Mouse (Mus musculus): ENCODE data around the gene Spred3. TPM values are rescaled to one million over a fixed set of nuclear protein-coding genes. Genes with fewer than 3 reads are reported as not detected.

Gene Spred3
- polyA plus RNA-seq, 1 experiment from 2014 or later, result 5.6 TPM

GRCm38 (mm10) chr7:29124970-29125369 is 45.2 kb downstream of the Spred3 start, which contains the start of gene Ryr1:
TSS of gene Ryr1 (minus strand) at chr7:29125179.
- Histone ChIP-seq H3K36me3 (ENCODE audit: control insufficient read depth, insufficient read depth, low read length) (no peaks in the 10 kb centered on the region), H3K4me3 (ENCODE audit: low read depth, low read length) (peak within 1 kb of the TSS; percentile 32), H3K27ac (ENCODE audit: low read depth, low read length) (no peak within 1 kb of the TSS), H3K9ac (ENCODE audit: low read length) (peak within 1 kb of the TSS; percentile 37), H3K27me3 (ENCODE audit: control insufficient read depth, insufficient read depth, low read length) (no peaks in the 10 kb centered on the region), H3K4me1 (ENCODE audit: control insufficient read depth, insufficient read depth, low read length) (peaks cover 3% of the 10 kb centered on the region; the same call in 1 of the 2 replicates), H3K4me2 (ENCODE audit: low read depth) (peak within 1 kb of the TSS; percentile 68), H3K9me3 (ENCODE audit: control insufficient read depth, low read length) (no peaks in the 10 kb centered on the region)
- 0% methylated on average over 14 of the region's 16 CpGs for WGBS
- DNase-seq (ENCODE audit: low spot score), result peak; percentile 77
- peak; percentile 73; the same call in 1 of the 2 replicates for ATAC-seq (ENCODE audit: insufficient read depth, low FRiP score, low TSS enrichment)

- Histone ChIP-seq H3K9me3 (ENCODE audit: control insufficient read depth, low read length) (no peaks in the 10 kb centered on the region), H3K9ac (ENCODE audit: low read length) (no peak overlapping the region), H3K4me3 (ENCODE audit: low read depth, low read length) (no peak overlapping the region), H3K4me1 (ENCODE audit: control insufficient read depth, insufficient read depth, low read length) (peaks cover 3% of the 10 kb centered on the region; the same call in 1 of the 2 replicates), H3K36me3 (ENCODE audit: control insufficient read depth, insufficient read depth, low read length) (no peaks in the 10 kb centered on the region), H3K27ac (ENCODE audit: low read depth, low read length) (no peak overlapping the region), H3K4me2 (ENCODE audit: low read depth) (no peak overlapping the region), H3K27me3 (ENCODE audit: control insufficient read depth, insufficient read depth, low read length) (no peaks in the 10 kb centered on the region)
- no peak for ATAC-seq (ENCODE audit: insufficient read depth, low FRiP score, low TSS enrichment)
- WGBS, result 44% methylated on average over 5 of the region's 5 CpGs
- DNase-seq (ENCODE audit: low spot score), result no peak
These were observed 46.5 kb downstream of the Spred3 start for GRCm38 (mm10) chr7:29123531-29124358.

- DNase-seq (ENCODE audit: low spot score), result no peak
- Histone ChIP-seq H3K27ac (ENCODE audit: low read depth, low read length) (no peak overlapping the region), H3K4me2 (ENCODE audit: low read depth) (no peak overlapping the region), H3K27me3 (ENCODE audit: control insufficient read depth, insufficient read depth, low read length) (no peaks in the 10 kb centered on the region), H3K36me3 (ENCODE audit: control insufficient read depth, insufficient read depth, low read length) (no peaks in the 10 kb centered on the region), H3K9ac (ENCODE audit: low read length) (no peak overlapping the region), H3K4me3 (ENCODE audit: low read depth, low read length) (no peak overlapping the region), H3K4me1 (ENCODE audit: control insufficient read depth, insufficient read depth, low read length) (peaks cover 3% of the 10 kb centered on the region; the same call in 1 of the 2 replicates), H3K9me3 (ENCODE audit: control insufficient read depth, low read length) (no peaks in the 10 kb centered on the region)
- ATAC-seq (ENCODE audit: insufficient read depth, low FRiP score, low TSS enrichment), result no peak
- WGBS, result 92% methylated on average over 9 of the region's 9 CpGs
These were observed 47.4 kb downstream of the Spred3 start for GRCm38 (mm10) chr7:29122821-29123220.

- ATAC-seq (ENCODE audit: insufficient read depth, low FRiP score, low TSS enrichment), result no peak
- Histone ChIP-seq H3K36me3 (ENCODE audit: control insufficient read depth, insufficient read depth, low read length) (no peaks in the 10 kb centered on the region), H3K4me1 (ENCODE audit: control insufficient read depth, insufficient read depth, low read length) (peaks cover 3% of the 10 kb centered on the region; the same call in 1 of the 2 replicates), H3K4me3 (ENCODE audit: low read depth, low read length) (no peak overlapping the region), H3K27me3 (ENCODE audit: control insufficient read depth, insufficient read depth, low read length) (no peaks in the 10 kb centered on the region), H3K9me3 (ENCODE audit: control insufficient read depth, low read length) (no peaks in the 10 kb centered on the region), H3K4me2 (ENCODE audit: low read depth) (no peak overlapping the region), H3K9ac (ENCODE audit: low read length) (no peak overlapping the region), H3K27ac (ENCODE audit: low read depth, low read length) (no peak overlapping the region)
- 74% methylated on average over 1 of the region's 1 CpGs for WGBS
- DNase-seq (ENCODE audit: low spot score), result no peak
These were observed 50.7 kb downstream of the Spred3 start for GRCm38 (mm10) chr7:29119526-29119925.

GRCm38 (mm10) chr7:29118142-29118851 is 51.9 kb downstream of the Spred3 start:
- no peak for ATAC-seq (ENCODE audit: insufficient read depth, low FRiP score, low TSS enrichment)
- 12% methylated on average over 18 of the region's 18 CpGs for WGBS
- H3K4me2 ChIP-seq (ENCODE audit: low read depth), result no peak overlapping the region

GRCm38 (mm10) chr7:29108992-29109955 is 60.9 kb downstream of the Spred3 start:
- Histone ChIP-seq H3K27ac (ENCODE audit: low read depth, low read length) (no peak overlapping the region), H3K9me3 (ENCODE audit: control insufficient read depth, low read length) (no peaks in the 10 kb centered on the region), H3K36me3 (ENCODE audit: control insufficient read depth, insufficient read depth, low read length) (no peaks in the 10 kb centered on the region), H3K4me3 (ENCODE audit: low read depth, low read length) (0 out of 2 replicates have a peak overlapping the region, but pooled peaks have one; percentile 8), H3K27me3 (ENCODE audit: control insufficient read depth, insufficient read depth, low read length) (no peaks in the 10 kb centered on the region), H3K4me1 (ENCODE audit: control insufficient read depth, insufficient read depth, low read length) (0 out of 2 replicates have a peak, but pooled peaks cover 5% of the 10 kb centered on the region), H3K4me2 (ENCODE audit: low read depth) (peak overlapping the region; percentile 35), H3K9ac (ENCODE audit: low read length) (peak overlapping the region; percentile 41)
- no peak for ATAC-seq (ENCODE audit: insufficient read depth, low FRiP score, low TSS enrichment)
- WGBS, result 29% methylated on average over 38 of the region's 38 CpGs
- DNase-seq (ENCODE audit: low spot score), result peak; percentile 53

More at GRCm38 (mm10) chr7:29118142-29118851, 51.9 kb downstream of the Spred3 start:
- no peak overlapping the region for H3K9ac ChIP-seq (ENCODE audit: low read length)
- no peaks in the 10 kb centered on the region for H3K4me1 ChIP-seq (ENCODE audit: control insufficient read depth, insufficient read depth, low read length)
- H3K4me3 ChIP-seq (ENCODE audit: low read depth, low read length), result no peak overlapping the region
- H3K27ac ChIP-seq (ENCODE audit: low read depth, low read length), result no peak overlapping the region
- no peaks in the 10 kb centered on the region for H3K27me3 ChIP-seq (ENCODE audit: control insufficient read depth, insufficient read depth, low read length)
- H3K36me3 ChIP-seq (ENCODE audit: control insufficient read depth, insufficient read depth, low read length), result no peaks in the 10 kb centered on the region
- no peaks in the 10 kb centered on the region for H3K9me3 ChIP-seq (ENCODE audit: control insufficient read depth, low read length)
- no peak for DNase-seq (ENCODE audit: low spot score)

Data from neural tube, embryonic 11.5 days (tissue).